ENCODE assay signal across 8 mouse cellular contexts in genomic region chr10:19850544-19850997, GRCm38 (mm10). TPM values are rescaled to one million over a fixed set of nuclear protein-coding genes. Genes with fewer than 3 reads are reported as not detected.
DNase-seq lines count a peak whose midpoint lies in the region; ATAC-seq and TF ChIP-seq lines count a peak whose summit lies in the region.

No protein-coding gene starts in this region.

- peaks cover 67% of the 10 kb centered on the region for H3K27me3 ChIP-seq in erythroblast, embryonic 14.5 days (ENCODE audit: control insufficient read depth)
- peaks cover 28% of the 10 kb centered on the region for H3K27me3 ChIP-seq in liver, adult 2 months (ENCODE audit: control insufficient read depth, insufficient read depth, low read length)
- peaks cover 86% of the 10 kb centered on the region for H3K27me3 ChIP-seq in neural tube, embryonic 13.5 days

- H3K27ac ChIP-seq in cortical plate, adult 2 months (ENCODE audit: insufficient read depth, low read length): no peak overlapping the region
- no peak overlapping the region for H3K27ac ChIP-seq in liver, adult 2 months (replicated peaks; ENCODE audit: insufficient read depth, low read depth, low read length)
- no peak overlapping the region for H3K27ac ChIP-seq in neural tube, embryonic 13.5 days (replicated peaks)

- peak overlapping the region; percentile 7 for H3K4me3 ChIP-seq in erythroblast, embryonic 14.5 days (replicated peaks)
- peak overlapping the region; percentile 47 for H3K4me3 ChIP-seq in cortical plate, adult 2 months (ENCODE audit: insufficient read depth, low read length)
- H3K4me3 ChIP-seq in liver, adult 2 months (ENCODE audit: insufficient read depth, low read depth, low read length): peak overlapping the region; percentile 30; the same call in 1 of the 2 replicates
- peak overlapping the region; percentile 58 for H3K4me3 ChIP-seq in neural tube, embryonic 13.5 days

- no peak for TF ChIP-seq POLR2A in cortical plate, adult 2 months (IDR thresholded peaks at IDR 0.05; ENCODE audit: extremely low read depth, insufficient read depth, low read length)
- TF ChIP-seq POLR2A in liver, adult 2 months (IDR thresholded peaks at IDR 0.05; ENCODE audit: extremely low read depth, insufficient read depth, low read length): no peak

- H3K79me2 ChIP-seq in liver, adult 2 months (ENCODE audit: control insufficient read depth, insufficient read depth, low read length): no peaks in the 10 kb centered on the region

- H3K9me3 ChIP-seq in erythroblast, embryonic 14.5 days (ENCODE audit: control insufficient read depth, low read length): peaks cover 3% of the 10 kb centered on the region; the same call in 1 of the 2 replicates
- no peaks in the 10 kb centered on the region for H3K9me3 ChIP-seq in neural tube, embryonic 13.5 days

- H3K4me1 ChIP-seq in erythroblast, embryonic 14.5 days (ENCODE audit: control insufficient read depth): peaks cover 12% of the 10 kb centered on the region
- H3K4me1 ChIP-seq in cortical plate, adult 2 months (ENCODE audit: control insufficient read depth, insufficient read depth, low read length): no peaks in the 10 kb centered on the region
- peaks cover 2% of the 10 kb centered on the region; the same call in 1 of the 2 replicates for H3K4me1 ChIP-seq in liver, adult 2 months (ENCODE audit: control insufficient read depth, insufficient read depth, low read length)
- H3K4me1 ChIP-seq in neural tube, embryonic 13.5 days (replicated peaks): peaks cover 33% of the 10 kb centered on the region

- no peak for TF ChIP-seq CTCF in cortical plate, adult 2 months (IDR thresholded peaks at IDR 0.05; ENCODE audit: extremely low read depth, insufficient read depth, low read length)
- TF ChIP-seq CTCF in liver, adult 2 months (IDR thresholded peaks at IDR 0.05; ENCODE audit: low read depth, low read length): no peak

- DNase-seq in CD4-positive, CD25-positive, alpha-beta regulatory T cell, adult 2 months (ENCODE audit: low read depth, low spot score): peak; percentile 54
- DNase-seq in heart, postnatal 10 days: peak; percentile 12 to 16
- DNase-seq in liver, adult 2 months (ENCODE audit: extremely low read depth, low read depth, low spot score): no peak
- no peak for DNase-seq in left cerebral cortex, adult 8-10 months (ENCODE audit: low spot score in 2 of 2)

- H3K9ac ChIP-seq in liver, adult 2 months (ENCODE audit: low read depth, low read length): no peak overlapping the region
- H3K9ac ChIP-seq in neural tube, embryonic 13.5 days: peak overlapping the region; percentile 67

- no peaks in the 10 kb centered on the region for H3K36me3 ChIP-seq in erythroblast, embryonic 14.5 days (ENCODE audit: control insufficient read depth)
- no peaks in the 10 kb centered on the region for H3K36me3 ChIP-seq in liver, adult 2 months (ENCODE audit: control insufficient read depth, insufficient read depth, low read length)
- no peaks in the 10 kb centered on the region for H3K36me3 ChIP-seq in neural tube, embryonic 13.5 days

- no peak for ATAC-seq in erythroblast, adult 5-6 weeks (replicated peaks; ENCODE audit: low FRiP score, poor library complexity, severe bottlenecking)
- peak; percentile 57 for ATAC-seq in neural tube, embryonic 13.5 days (ENCODE audit: low read depth)

- peak overlapping the region; percentile 99 for H3K4me2 ChIP-seq in neural tube, embryonic 13.5 days

- intact Hi-C loops in heart, postnatal 10 days (cut with DNase I): no loop called here

- WGBS in liver, adult 2 months: 2% methylated on average over 36 of the region's 36 CpGs
- WGBS in neural tube, embryonic 13.5 days: under 1% methylated on average over 36 of the region's 36 CpGs

RNA-seq across cellular contexts. Expression of gene Slc35d3, which starts 0.7 kb away (rescaled TPM):
- 0.03 TPM in 1 of 2 replicates, not detected in the other for polyA plus RNA-seq in erythroblast, embryonic 14.5 days (2012)
- 0.42 TPM in 1 of 2 replicates, not detected in the other for total RNA-seq in erythroblast, adult 5-6 weeks (2015; ENCODE audit: low replicate concordance)
- total RNA-seq in erythroblast, adult 5-6 weeks (2017; ENCODE audit: low replicate concordance): not detected in 2 replicates
- polyA plus RNA-seq in cortical plate, adult 2 months (2012; rRNA removed): 0.59 and 4.0 TPM in 2 replicates
- not detected for total RNA-seq in heart, postnatal 10 days (2021)
- total RNA-seq in liver, adult 2 months (2014; rRNA removed): not detected in 2 replicates
- polyA plus RNA-seq in liver, adult 2 months (2012; rRNA removed): 0.04 TPM in 1 of 2 replicates, not detected in the other
- 1.3 and 1.6 TPM in 2 replicates for polyA plus RNA-seq in neural tube, embryonic 13.5 days (2015; fragmentation: Nextera tagmentation; extraction: Ambion mirVana)
- total RNA-seq in left cerebral cortex, adult 8-10 months (2022): 10 to 100 TPM in 1 of 4 experiments, 1 to 10 TPM in 3; 6.7 to 10.3 (median 7.8) TPM

RNA-seq across cellular contexts. Expression of gene Pex7, which starts 56.9 kb away (rescaled TPM):
- polyA plus RNA-seq in erythroblast, embryonic 14.5 days (2012): 0.17 and 0.18 TPM in 2 replicates
- total RNA-seq in erythroblast, adult 5-6 weeks (2015; ENCODE audit: low replicate concordance): 4.2 and 6.5 TPM in 2 replicates
- 3.3 and 4.2 TPM in 2 replicates for total RNA-seq in erythroblast, adult 5-6 weeks (2017; ENCODE audit: low replicate concordance)
- polyA plus RNA-seq in cortical plate, adult 2 months (2012; rRNA removed): 35.4 and 35.8 TPM in 2 replicates
- total RNA-seq in heart, postnatal 10 days (2021): 10 to 100 TPM; 23.3 to 23.7 TPM
- total RNA-seq in liver, adult 2 months (2014; rRNA removed): 112 and 114 TPM in 2 replicates
- 118 and 129 TPM in 2 replicates for polyA plus RNA-seq in liver, adult 2 months (2012; rRNA removed)
- polyA plus RNA-seq in neural tube, embryonic 13.5 days (2015; fragmentation: Nextera tagmentation; extraction: Ambion mirVana): 25.2 and 33.4 TPM in 2 replicates
- total RNA-seq in left cerebral cortex, adult 8-10 months (2022): 10 to 100 TPM; 24.3 to 28.5 (median 26.6) TPM

Comparison
In these comparisons a context has a peak if more than half of its experiments do, and no peak if none do; other contexts are left out.
1. H3K4me3 ChIP-seq: peak in every context shown above with its lines; median percentile 58 in neural tube, embryonic 13.5 days; 47 in cortical plate, adult 2 months; 30 in liver, adult 2 months; 7 in erythroblast, embryonic 14.5 days.
2. DNase-seq: peak in CD4-positive, CD25-positive, alpha-beta regulatory T cell, adult 2 months (single experiment) and heart, postnatal 10 days (2 of 2); none in liver, adult 2 months (single experiment) and left cerebral cortex, adult 8-10 months (0 of 2).